ENCODE assay signal across 8 mouse cellular contexts in the genomic region with DNA sequence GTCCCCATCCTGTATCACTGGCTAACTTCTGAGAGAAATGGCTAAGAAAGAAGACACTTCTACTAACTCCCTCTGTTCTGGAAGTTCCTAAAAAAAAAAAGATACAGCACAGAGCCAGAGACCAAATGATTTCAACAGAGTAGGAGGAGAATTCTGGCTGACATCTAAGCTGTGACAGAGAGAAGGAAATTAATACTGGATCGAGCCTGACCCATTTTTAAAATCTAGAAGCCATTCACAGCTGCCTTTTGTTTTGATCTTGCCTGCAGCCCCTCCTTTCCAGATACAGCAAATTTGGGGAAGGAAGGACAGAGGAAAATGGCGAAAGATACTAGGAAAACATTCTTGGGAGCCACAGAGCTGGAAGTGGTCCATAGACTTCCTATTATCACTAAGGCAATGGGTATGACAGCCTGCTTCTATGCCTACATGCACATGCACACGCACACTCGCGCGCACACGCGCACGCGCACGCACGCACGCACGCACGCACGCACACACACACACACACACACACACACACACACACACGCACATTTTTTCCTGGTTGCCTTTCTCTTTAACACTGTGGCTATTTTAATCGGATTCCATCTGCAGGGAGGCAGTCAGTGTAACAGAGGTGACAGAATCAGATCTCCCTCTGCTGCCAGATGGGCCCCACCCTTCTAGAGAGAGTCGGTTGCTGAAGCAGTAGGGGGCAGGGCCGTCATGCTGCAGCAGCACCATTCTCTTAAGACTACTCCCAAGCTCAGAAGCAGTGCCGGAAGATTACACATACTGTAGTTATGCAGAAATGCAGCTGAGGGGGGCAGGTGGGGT. TPM values are rescaled to one million over a fixed set of nuclear protein-coding genes. Genes with fewer than 3 reads are reported as not detected.
A peak's percentile ranks its signal among the peaks of the same experiment; 100 is the strongest.
DNase-seq lines count a peak whose midpoint lies in the region; ATAC-seq and TF ChIP-seq lines count a peak whose summit lies in the region.

No protein-coding gene starts in this region.

- no peak for TF ChIP-seq POLR2A in olfactory bulb, adult 2 months (IDR thresholded peaks at IDR 0.05; ENCODE audit: insufficient read depth, low read depth, low read length)

- WGBS in embryonic facial prominence, embryonic 11.5 days, result 65% methylated on average over 21 of the region's 21 CpGs
- WGBS in liver, embryonic 15.5 days (ENCODE audit: insufficient replicate concordance), result 54% methylated on average over 21 of the region's 21 CpGs
- WGBS in olfactory bulb, adult 2 months, result 13% methylated on average over 21 of the region's 21 CpGs

- peak; percentile 33 for DNase-seq in thymus, postnatal 4 days
- no peak for DNase-seq in thymus, postnatal 25 days
- peak; percentile 35 for DNase-seq in embryonic facial prominence, embryonic 11.5 days (ENCODE audit: low spot score)
- peak; percentile 68 to 79 for DNase-seq in heart, adult 9 months (ENCODE audit: low spot score in 2 of 2)
- DNase-seq in kidney, postnatal 10 days, result peak; percentile 71
- no peak for DNase-seq in natural killer cell, adult 2 months (ENCODE audit: low spot score in 2 of 2)

- H3K4me2 ChIP-seq in embryonic facial prominence, embryonic 11.5 days (ENCODE audit: low read depth, low read length), result peak overlapping the region; percentile 23
- H3K4me2 ChIP-seq in liver, embryonic 15.5 days, result peak overlapping the region; percentile 99

- no peaks in the 10 kb centered on the region for H3K27me3 ChIP-seq in embryonic facial prominence, embryonic 11.5 days (ENCODE audit: control insufficient read depth, insufficient read depth, low read length)
- no peaks in the 10 kb centered on the region for H3K27me3 ChIP-seq in liver, embryonic 15.5 days

- no peak overlapping the region for H3K4me3 ChIP-seq in embryonic facial prominence, embryonic 11.5 days (ENCODE audit: low read depth, low read length)
- peak overlapping the region; percentile 82 for H3K4me3 ChIP-seq in liver, embryonic 15.5 days (replicated peaks)
- peak overlapping the region; percentile 96 for H3K4me3 ChIP-seq in olfactory bulb, adult 2 months (ENCODE audit: insufficient read depth, low read depth, low read length)

- H3K4me1 ChIP-seq in embryonic facial prominence, embryonic 11.5 days (ENCODE audit: control insufficient read depth, insufficient read depth, low read length), result peaks cover 3% of the 10 kb centered on the region; the same call in 1 of the 2 replicates
- peaks cover 77% of the 10 kb centered on the region for H3K4me1 ChIP-seq in liver, embryonic 15.5 days (replicated peaks)
- peaks cover 34% of the 10 kb centered on the region for H3K4me1 ChIP-seq in olfactory bulb, adult 2 months (ENCODE audit: control insufficient read depth, insufficient read depth, low read length)

- H3K27ac ChIP-seq in embryonic facial prominence, embryonic 11.5 days (replicated peaks; ENCODE audit: low read depth, low read length), result no peak overlapping the region
- no peak overlapping the region for H3K27ac ChIP-seq in liver, embryonic 15.5 days (replicated peaks)
- peak overlapping the region; percentile 88 for H3K27ac ChIP-seq in olfactory bulb, adult 2 months (ENCODE audit: insufficient read depth, low read depth, low read length)

- H3K9me3 ChIP-seq in embryonic facial prominence, embryonic 11.5 days (replicated peaks; ENCODE audit: control insufficient read depth, low read length), result no peaks in the 10 kb centered on the region
- no peaks in the 10 kb centered on the region for H3K9me3 ChIP-seq in liver, embryonic 15.5 days (replicated peaks)

- H3K36me3 ChIP-seq in embryonic facial prominence, embryonic 11.5 days (replicated peaks; ENCODE audit: control insufficient read depth, insufficient read depth, low read depth, low read length), result no peaks in the 10 kb centered on the region
- peaks cover 4% of the 10 kb centered on the region; the same call in 1 of the 2 replicates for H3K36me3 ChIP-seq in liver, embryonic 15.5 days (replicated peaks)

- no peak for TF ChIP-seq CTCF in olfactory bulb, adult 2 months (IDR thresholded peaks at IDR 0.05; ENCODE audit: insufficient read depth, low read depth, low read length)

- peak; percentile 19 for ATAC-seq in embryonic facial prominence, embryonic 11.5 days (replicated peaks; ENCODE audit: insufficient number of reproducible peaks, low FRiP score, low TSS enrichment, low read depth)
- no peak for ATAC-seq in liver, embryonic 15.5 days (ENCODE audit: insufficient read depth)

- H3K9ac ChIP-seq in embryonic facial prominence, embryonic 11.5 days (replicated peaks; ENCODE audit: low read length), result peak overlapping the region; percentile 18; the same call in 1 of the 2 replicates
- H3K9ac ChIP-seq in liver, embryonic 15.5 days, result no peak overlapping the region

RNA-seq across cellular contexts. Expression of a gene that starts 2.9 kb away (rescaled TPM):
- polyA plus RNA-seq in embryonic facial prominence, embryonic 11.5 days (2014; fragmentation: Nextera tagmentation; extraction: Ambion mirVana), result 12.6 and 13.7 TPM in 2 replicates
- 11.2 and 14.6 TPM in 2 replicates for polyA plus RNA-seq in liver, embryonic 15.5 days (2015; fragmentation: Nextera tagmentation; extraction: Ambion mirVana)
- polyA plus RNA-seq in olfactory bulb, adult 2 months (2012; ENCODE audit: insufficient read depth, insufficient read length, low replicate concordance, missing spikeins), result not detected in 2 replicates

RNA-seq across cellular contexts. Expression of a gene that starts 29.4 kb away (rescaled TPM):
- polyA plus RNA-seq in embryonic facial prominence, embryonic 11.5 days (2014; fragmentation: Nextera tagmentation; extraction: Ambion mirVana), result 6.1 and 8.5 TPM in 2 replicates
- polyA plus RNA-seq in liver, embryonic 15.5 days (2015; fragmentation: Nextera tagmentation; extraction: Ambion mirVana), result 11.0 and 11.6 TPM in 2 replicates
- polyA plus RNA-seq in olfactory bulb, adult 2 months (2012; ENCODE audit: insufficient read depth, insufficient read length, low replicate concordance, missing spikeins), result not detected in 2 replicates

RNA-seq across cellular contexts. Expression of a gene that starts 29.9 kb away (rescaled TPM):
- polyA plus RNA-seq in embryonic facial prominence, embryonic 11.5 days (2014; fragmentation: Nextera tagmentation; extraction: Ambion mirVana), result 18.8 and 21.9 TPM in 2 replicates
- 1.8 and 1.9 TPM in 2 replicates for polyA plus RNA-seq in liver, embryonic 15.5 days (2015; fragmentation: Nextera tagmentation; extraction: Ambion mirVana)
- polyA plus RNA-seq in olfactory bulb, adult 2 months (2012; ENCODE audit: insufficient read depth, insufficient read length, low replicate concordance, missing spikeins), result not detected in 2 replicates

RNA-seq across cellular contexts. Expression of a gene that starts 48.6 kb away (rescaled TPM):
- polyA plus RNA-seq in embryonic facial prominence, embryonic 11.5 days (2014; fragmentation: Nextera tagmentation; extraction: Ambion mirVana), result 1.6 and 1.9 TPM in 2 replicates
- 1.4 and 1.5 TPM in 2 replicates for polyA plus RNA-seq in liver, embryonic 15.5 days (2015; fragmentation: Nextera tagmentation; extraction: Ambion mirVana)
- not detected in 2 replicates for polyA plus RNA-seq in olfactory bulb, adult 2 months (2012; ENCODE audit: insufficient read depth, insufficient read length, low replicate concordance, missing spikeins)

RNA-seq across cellular contexts. Expression of a gene that starts 56.3 kb away (rescaled TPM):
- polyA plus RNA-seq in embryonic facial prominence, embryonic 11.5 days (2014; fragmentation: Nextera tagmentation; extraction: Ambion mirVana), result 5.8 and 6.6 TPM in 2 replicates
- 2.4 and 3.5 TPM in 2 replicates for polyA plus RNA-seq in liver, embryonic 15.5 days (2015; fragmentation: Nextera tagmentation; extraction: Ambion mirVana)
- not detected in 2 replicates for polyA plus RNA-seq in olfactory bulb, adult 2 months (2012; ENCODE audit: insufficient read depth, insufficient read length, low replicate concordance, missing spikeins)

Comparison
In these comparisons a context has a peak if more than half of its experiments do, and no peak if none do; other contexts are left out.
1. DNase-seq: peak in thymus, postnatal 4 days (single experiment), embryonic facial prominence, embryonic 11.5 days (single experiment), heart, adult 9 months (2 of 2) and kidney, postnatal 10 days (single experiment); none in thymus, postnatal 25 days (single experiment) and natural killer cell, adult 2 months (0 of 2).